Mouse (Mus musculus) MEL (cell line): ENCODE data around the gene Col4a2. TPM values are rescaled to one million over a fixed set of nuclear protein-coding genes. Genes with fewer than 3 reads are reported as not detected.
A peak's percentile ranks its signal among the peaks of the same experiment; 100 is the strongest.

Experiments used
- DNase-seq: peaks from one replicate; pipeline ENCODE4 v3.0.0; 2011; ENCODE audit warnings: low read depth, low spot score
- H3K27ac ChIP-seq: 2 replicates; pipeline ENCODE4 v1.5.1; 2012; ENCODE audit warnings: low read depth, mild to moderate bottlenecking, control low read depth, low read length, moderate library complexity; ENCODE audit not compliant: control insufficient read depth
- H3K27me3 ChIP-seq, 2 experiments: fragments of 150-350 bp in 1 of 2; sonication (generic) in 1 of 2; 2 replicates each; pipeline ENCODE4 v1.6.1; 2012; ENCODE audit warnings: low read length in 2 of 2, mild to moderate bottlenecking in 2 of 2, improper control_type of control experiment in 1 of 2, moderate library complexity in 1 of 2; ENCODE audit not compliant: insufficient read depth in 2 of 2, control insufficient read depth in 1 of 2
- H3K36me3 ChIP-seq, 2 experiments: 2 replicates each; pipeline ENCODE4 v1.6.1; 2012 to 2014; ENCODE audit warnings: low read length in 2 of 2, improper control_type of control experiment in 1 of 2, inconsistent platforms in 1 of 2, mild to moderate bottlenecking in 1 of 2; ENCODE audit not compliant: insufficient read depth in 2 of 2, control insufficient read depth in 1 of 2
- H3K4me1 ChIP-seq, 2 experiments: fragments of 150-350 bp in 1 of 2; sonication (generic) in 1 of 2; 2 replicates each; pipeline ENCODE4 v1.6.1; 2012; ENCODE audit warnings: low read length in 2 of 2, improper control_type of control experiment in 1 of 2, mild to moderate bottlenecking in 1 of 2; ENCODE audit not compliant: insufficient read depth in 2 of 2, control insufficient read depth in 1 of 2
- H3K4me3 ChIP-seq, 2 experiments: fragments of 150-350 bp in 1 of 2; sonication (generic) in 1 of 2; 2 replicates each; pipeline ENCODE4 v1.5.1; 2012; ENCODE audit warnings: low read depth in 2 of 2, low read length in 2 of 2, mild to moderate bottlenecking in 2 of 2, moderate library complexity in 2 of 2, control low read depth in 1 of 2, improper control_type of control experiment in 1 of 2; ENCODE audit not compliant: control insufficient read depth in 1 of 2, insufficient read depth in 1 of 2
- H3K79me2 ChIP-seq: 2 replicates; pipeline ENCODE4 v1.6.1; 2012; ENCODE audit warnings: mild to moderate bottlenecking, low read length, moderate library complexity; ENCODE audit not compliant: control insufficient read depth, poor library complexity, insufficient read depth
- H3K9ac ChIP-seq: 2 replicates; pipeline ENCODE4 v1.6.1; 2012; ENCODE audit warnings: low read depth, mild to moderate bottlenecking, control low read depth, low read length, moderate library complexity; ENCODE audit not compliant: control insufficient read depth, poor library complexity, severe bottlenecking
- H3K9me3 ChIP-seq: fragments of 150-350 bp; sonication (generic); replicated peaks from 2 replicates; pipeline ENCODE4 v1.6.1; 2012; ENCODE audit warnings: mild to moderate bottlenecking, low read length, improper control_type of control experiment, moderate library complexity; ENCODE audit not compliant: insufficient read depth
- BHLHE40 ChIP-seq: IDR thresholded peaks from 2 replicates; pipeline ENCODE4 v1.6.1; 2012; ENCODE audit warnings: low read depth, mild to moderate bottlenecking, inconsistent platforms, low read length, improper control_type of control experiment, borderline replicate concordance
- CHD2 ChIP-seq: IDR thresholded peaks from 2 replicates; pipeline ENCODE4 v1.6.1; 2011; ENCODE audit warnings: low read length, improper control_type of control experiment
- CTCF ChIP-seq, 3 experiments: IDR thresholded peaks in 2 of 3; conservative IDR thresholded peaks in 1 of 3; 2 replicates each; pipeline ENCODE4 v1.5.1; 2011 to 2012; ENCODE audit warnings: low read length in 3 of 3, low read depth in 2 of 3, mild to moderate bottlenecking in 2 of 3, improper control_type of control experiment in 1 of 3, inconsistent platforms in 1 of 3, mixed read lengths in 1 of 3, moderate library complexity in 1 of 3; ENCODE audit not compliant: control insufficient read depth in 1 of 3, insufficient read depth in 1 of 3, poor library complexity in 1 of 3, severe bottlenecking in 1 of 3
- E2F4 ChIP-seq: IDR thresholded peaks from 2 replicates; pipeline ENCODE4 v1.6.1; 2011; ENCODE audit warnings: low read depth, low read length, improper control_type of control experiment, borderline replicate concordance
- EP300 ChIP-seq, 2 experiments: IDR thresholded peaks; 2 replicates each; pipeline ENCODE4 v1.6.1; 2011; ENCODE audit warnings: improper control_type of control experiment in 2 of 2, low read length in 2 of 2, low read depth in 1 of 2, mild to moderate bottlenecking in 1 of 2
- ETS1 ChIP-seq: IDR thresholded peaks from 2 replicates; pipeline ENCODE4 v1.6.1; 2012; ENCODE audit warnings: low read depth, mild to moderate bottlenecking, inconsistent platforms, low read length, improper control_type of control experiment, moderate library complexity
- GABPA ChIP-seq: IDR thresholded peaks from 2 replicates; pipeline ENCODE4 v1.6.1; 2012; ENCODE audit warnings: low read depth, mild to moderate bottlenecking, inconsistent platforms, low read length, improper control_type of control experiment, moderate library complexity
- GATA1 ChIP-seq: IDR thresholded peaks from 2 replicates; pipeline ENCODE4 v1.6.1; 2011; ENCODE audit warnings: low read depth, low read length, improper control_type of control experiment
- HCFC1 ChIP-seq: IDR thresholded peaks from 2 replicates; pipeline ENCODE4 v1.6.1; 2012; ENCODE audit warnings: low read depth, mild to moderate bottlenecking, inconsistent platforms, low read length, improper control_type of control experiment, moderate library complexity
- JUND ChIP-seq: IDR thresholded peaks from 2 replicates; pipeline ENCODE4 v1.6.1; 2011; ENCODE audit warnings: low read depth, mild to moderate bottlenecking, improper control_type of control experiment, low read length
- KAT2A ChIP-seq: conservative IDR thresholded peaks from 2 replicates; pipeline ENCODE4 v1.6.1; 2012; ENCODE audit warnings: low read depth, low read length, improper control_type of control experiment, inconsistent platforms
- MAFK ChIP-seq: IDR thresholded peaks from 2 replicates; pipeline ENCODE4 v1.6.1; 2011; ENCODE audit warnings: low read depth, mild to moderate bottlenecking, low read length, improper control_type of control experiment, borderline replicate concordance
- MAX ChIP-seq: IDR thresholded peaks from 2 replicates; pipeline ENCODE4 v1.6.1; 2011; ENCODE audit warnings: low read length, improper control_type of control experiment
- MAZ ChIP-seq: IDR thresholded peaks from 2 replicates; pipeline ENCODE4 v1.6.1; 2012; ENCODE audit warnings: low read depth, mild to moderate bottlenecking, inconsistent platforms, low read length, improper control_type of control experiment
- MEF2A ChIP-seq: IDR thresholded peaks from 2 replicates; pipeline ENCODE4 v1.6.1; 2014; ENCODE audit warnings: low read depth, mild to moderate bottlenecking, inconsistent platforms, low read length, improper control_type of control experiment; ENCODE audit not compliant: poor library complexity, insufficient replicate concordance, severe bottlenecking; ENCODE audit errors: extremely low read depth
- MXI1 ChIP-seq: IDR thresholded peaks from 2 replicates; pipeline ENCODE4 v1.6.1; 2011; ENCODE audit warnings: mild to moderate bottlenecking, low read depth, low read length, improper control_type of control experiment
- MYB ChIP-seq: IDR thresholded peaks from 2 replicates; pipeline ENCODE4 v1.6.1; 2011; ENCODE audit warnings: mild to moderate bottlenecking, low read depth, low read length, improper control_type of control experiment
- MYC ChIP-seq: IDR thresholded peaks from 2 replicates; pipeline ENCODE4 v1.6.1; 2011; ENCODE audit warnings: low read depth, mild to moderate bottlenecking, low read length, improper control_type of control experiment, moderate library complexity
- NELFE ChIP-seq: IDR thresholded peaks from 2 replicates; pipeline ENCODE4 v1.6.1; 2011; ENCODE audit warnings: low read depth, low read length, improper control_type of control experiment
- POLR2A ChIP-seq, 2 experiments: IDR thresholded peaks; 2 replicates each; pipeline ENCODE4 v1.6.1; 2011 to 2012; ENCODE audit warnings: low read length in 2 of 2, mild to moderate bottlenecking in 2 of 2, control low read depth in 1 of 2, improper control_type of control experiment in 1 of 2, low read depth in 1 of 2, moderate library complexity in 1 of 2; ENCODE audit not compliant: control insufficient read depth in 1 of 2, insufficient read depth in 1 of 2, poor library complexity in 1 of 2
- POLR2AphosphoS2 ChIP-seq: IDR thresholded peaks from 2 replicates; pipeline ENCODE4 v1.6.1; 2011; ENCODE audit warnings: low read length, improper control_type of control experiment
- POLR2AphosphoS5 ChIP-seq: IDR thresholded peaks from 2 replicates; pipeline ENCODE4 v1.6.1; 2012; ENCODE audit warnings: low read depth, borderline replicate concordance, mild to moderate bottlenecking, inconsistent platforms, low read length, moderate library complexity, mixed read lengths
- RAD21 ChIP-seq: IDR thresholded peaks from 2 replicates; pipeline ENCODE4 v1.6.1; 2011; ENCODE audit warnings: mild to moderate bottlenecking, low read depth, low read length, improper control_type of control experiment
- RCOR1 ChIP-seq: IDR thresholded peaks from 2 replicates; pipeline ENCODE4 v1.6.1; 2012; ENCODE audit warnings: low read depth, mild to moderate bottlenecking, inconsistent platforms, low read length, improper control_type of control experiment
- SMC3 ChIP-seq: IDR thresholded peaks from 2 replicates; pipeline ENCODE4 v1.6.1; 2011; ENCODE audit warnings: low read depth, low read length, improper control_type of control experiment
- TAL1 ChIP-seq: IDR thresholded peaks from 2 replicates; pipeline ENCODE4 v1.6.1; 2012; ENCODE audit warnings: mild to moderate bottlenecking, inconsistent platforms, low read length, moderate library complexity, mixed read lengths
- TBP ChIP-seq: IDR thresholded peaks from 2 replicates; pipeline ENCODE4 v1.8.0; 2011; ENCODE audit warnings: low read depth, low read length, improper control_type of control experiment
- TCF12 ChIP-seq: IDR thresholded peaks from 2 replicates; pipeline ENCODE4 v1.6.1; 2014; ENCODE audit warnings: low read depth, mild to moderate bottlenecking, inconsistent platforms, low read length, improper control_type of control experiment, moderate library complexity
- UBTF ChIP-seq: IDR thresholded peaks from 2 replicates; pipeline ENCODE4 v1.6.1; 2012; ENCODE audit warnings: low read depth, mild to moderate bottlenecking, inconsistent platforms, low read length, improper control_type of control experiment, moderate library complexity, borderline replicate concordance; ENCODE audit not compliant: insufficient read depth
- USF1 ChIP-seq: IDR thresholded peaks from 2 replicates; pipeline ENCODE4 v1.6.1; 2014; ENCODE audit warnings: low read depth, mild to moderate bottlenecking, inconsistent platforms, low read length, improper control_type of control experiment, moderate library complexity
- USF2 ChIP-seq, 2 experiments: IDR thresholded peaks; 2 replicates each; pipeline ENCODE4 v1.6.1; 2011 to 2012; ENCODE audit warnings: improper control_type of control experiment in 2 of 2, low read length in 2 of 2, borderline replicate concordance in 1 of 2, inconsistent platforms in 1 of 2, low read depth in 1 of 2, mild to moderate bottlenecking in 1 of 2; ENCODE audit not compliant: insufficient read depth in 1 of 2
- ZC3H11A ChIP-seq: IDR thresholded peaks from 2 replicates; pipeline ENCODE4 v1.6.1; 2012; ENCODE audit warnings: low read depth, mild to moderate bottlenecking, inconsistent platforms, low read length, improper control_type of control experiment
- ZKSCAN1 ChIP-seq: IDR thresholded peaks from 2 replicates; pipeline ENCODE4 v1.6.1; 2012; ENCODE audit warnings: low read depth, mild to moderate bottlenecking, inconsistent platforms, low read length, improper control_type of control experiment, moderate library complexity
- ZMIZ1 ChIP-seq: IDR thresholded peaks from 2 replicates; pipeline ENCODE4 v1.6.1; 2012; ENCODE audit warnings: low read depth, mild to moderate bottlenecking, inconsistent platforms, low read length, improper control_type of control experiment, moderate library complexity
- ZNF384 ChIP-seq: IDR thresholded peaks from 2 replicates; pipeline ENCODE4 v1.6.1; 2012; ENCODE audit warnings: low read depth, mild to moderate bottlenecking, inconsistent platforms, low read length, improper control_type of control experiment
- polyA plus RNA-seq, 2 experiments: library from polyadenylated mRNA; stranded (reverse) in 1 of 2; unstranded in 1 of 2; fragments of >175 nt in 1 of 2; fragments of >200 nt in 1 of 2; gene quantifications; 2 replicates each; pipeline versions ENCODE4 v1.2.1 to v1.2.4; 2012; ENCODE audit warnings: low replicate concordance in 2 of 2, low read depth in 1 of 2; ENCODE audit not compliant: insufficient read length in 2 of 2, insufficient read depth in 1 of 2, missing spikeins in 1 of 2
- total RNA-seq: library from RNA; depleted of rRNA; stranded (reverse); fragments of 300-350 nt; gene quantifications from 2 replicates; pipeline ENCODE4 v1.2.3, GENCODE M21; 2012

The Col4a2 gene
- total and polyA plus RNA-seq, 3 experiments, result 0.04 to 0.81 TPM; not detected in 1

GRCm38 (mm10) chr8:11497017-11497990 is 184.7 kb downstream of the Col4a2 start, which contains the start of gene Naxd:
Gene Naxd (plus strand): TSS chr8:11497506.
- Histone ChIP-seq H3K4me3 (peak within 1 kb of the TSS; percentile 74 to 85), H3K36me3 (peaks cover 0 to 17% of the 10 kb centered on the region in 2 experiments; a peak in 3 of 4 replicates), H3K27me3 (no peaks in the 10 kb centered on the region), H3K27ac (peak within 1 kb of the TSS; percentile 30; the same call in 1 of the 2 replicates), H3K9ac (peak within 1 kb of the TSS; percentile 83), H3K9me3 (no peaks in the 10 kb centered on the region), H3K79me2 (peaks cover 29% of the 10 kb centered on the region), H3K4me1 (peaks cover 0 to 20% of the 10 kb centered on the region in 2 experiments; a peak in 3 of 4 replicates)
- DNase-seq, result peak; percentile 92
- TF ChIP-seq MXI1, result peak; percentile 81
- TF ChIP-seq NELFE, result peak; percentile 85
- no peak; the same call in 1 of the 2 replicates for TF ChIP-seq E2F4
- peak; percentile 81 for TF ChIP-seq KAT2A
- TF ChIP-seq CTCF (IDR thresholded peaks at IDR 0.05 in 2 of 3, conservative IDR thresholded peaks at IDR 0.05 in 1 of 3; ENCODE audit: control insufficient read depth in 1 of 3, insufficient read depth in 1 of 3, low read depth in 2 of 3, low read length in 3 of 3, poor library complexity in 1 of 3, severe bottlenecking in 1 of 3), result no peak
- TF ChIP-seq POLR2A (IDR thresholded peaks at IDR 0.05; ENCODE audit: control insufficient read depth in 1 of 2, insufficient read depth in 1 of 2, low read depth in 1 of 2, low read length in 2 of 2, poor library complexity in 1 of 2), result peak; percentile 81 to 89
- TF ChIP-seq RAD21, result no peak
- TF ChIP-seq MAZ, result no peak
- TF ChIP-seq TAL1, result no peak
- no peak for TF ChIP-seq POLR2AphosphoS5
- no peak for TF ChIP-seq CHD2
- TF ChIP-seq BHLHE40, result no peak
- TF ChIP-seq MAX, result peak; percentile 57; the same call in 1 of the 2 replicates
- TF ChIP-seq SMC3, result no peak
- peak; percentile 93 for TF ChIP-seq HCFC1
- no peak for TF ChIP-seq ZC3H11A
- no peak for TF ChIP-seq ZNF384
- no peak for TF ChIP-seq RCOR1
- peak; percentile 27; the same call in 1 of the 2 replicates for TF ChIP-seq GABPA
- peak; percentile 53; the same call in 1 of the 2 replicates for TF ChIP-seq MYC
- TF ChIP-seq USF2 (IDR thresholded peaks at IDR 0.05; ENCODE audit: borderline replicate concordance in 1 of 2, insufficient read depth in 1 of 2, low read depth in 1 of 2, low read length in 2 of 2), result no peak
- peak; percentile 61 for TF ChIP-seq TCF12
- no peak for TF ChIP-seq EP300 (IDR thresholded peaks at IDR 0.05; ENCODE audit: low read depth in 1 of 2, low read length in 2 of 2)
- peak; percentile 68 for TF ChIP-seq TBP
- TF ChIP-seq USF1, result 0 out of 2 replicates have a peak, but pooled peaks have one; percentile 11
- TF ChIP-seq ETS1, result peak; percentile 23; the same call in 1 of the 2 replicates
- TF ChIP-seq MEF2A, result no peak
- peak; percentile 50; the same call in 1 of the 2 replicates for TF ChIP-seq POLR2AphosphoS2
- no peak for TF ChIP-seq UBTF
- no peak for TF ChIP-seq JUND
- TF ChIP-seq ZMIZ1, result peak; percentile 62; the same call in 1 of the 2 replicates
- TF ChIP-seq MAFK, result no peak
- TF ChIP-seq ZKSCAN1, result no peak
- TF ChIP-seq MYB, result no peak
- no peak for TF ChIP-seq GATA1
